Mouse (Mus musculus) spleen, adult 2 months (tissue): ENCODE measurements at regions not wholly inside any gene's neighbourhood (a gene's known extent, or its start where the extent isn't known, plus 50 kb on each side); places are given as distances from the start of the nearest gene placed in this dataset.
A peak's percentile ranks its signal among the peaks of the same experiment; 100 is the strongest.

Source experiments
- DNase-seq, 2 experiments: peaks; one replicate each; pipeline versions ENCODE4 v3.0.0 to v3.0.0-alpha.2; 2012 to 2021; ENCODE audit warnings: low spot score in 2 of 2, low read depth in 1 of 2
- H3K27ac ChIP-seq: fragments of 200-500 bp; 2 replicates; pipeline ENCODE4 v1.5.1; 2012; ENCODE audit warnings: low read length, inconsistent platforms; ENCODE audit not compliant: insufficient read depth
- H3K27me3 ChIP-seq: fragments of 200-500 bp; 2 replicates; pipeline ENCODE4 v1.6.1; 2012; ENCODE audit warnings: mild to moderate bottlenecking, moderate library complexity, low read length, inconsistent platforms; ENCODE audit not compliant: control insufficient read depth, insufficient read depth
- H3K36me3 ChIP-seq: fragments of 200-500 bp; 2 replicates; pipeline ENCODE4 v1.6.1; 2012; ENCODE audit warnings: mild to moderate bottlenecking, low read length, inconsistent platforms; ENCODE audit not compliant: control insufficient read depth, insufficient read depth
- H3K4me1 ChIP-seq: fragments of 200-500 bp; 2 replicates; pipeline ENCODE4 v1.6.1; 2011; ENCODE audit warnings: inconsistent platforms; ENCODE audit not compliant: control insufficient read depth, insufficient read depth, insufficient read length
- H3K4me3 ChIP-seq: fragments of 200-500 bp; 2 replicates; pipeline ENCODE4 v1.5.1; 2011; ENCODE audit warnings: mild to moderate bottlenecking, inconsistent platforms; ENCODE audit not compliant: insufficient read depth, insufficient read length; ENCODE audit errors: extremely low read depth
- CTCF ChIP-seq: fragments of 200-500 bp; IDR thresholded peaks from 2 replicates; pipeline ENCODE4 v1.5.1; 2011; ENCODE audit warnings: mild to moderate bottlenecking, inconsistent platforms; ENCODE audit not compliant: insufficient read depth, insufficient read length, insufficient replicate concordance; ENCODE audit errors: extremely low read depth
- POLR2A ChIP-seq: fragments of 200-500 bp; IDR thresholded peaks from 2 replicates; pipeline ENCODE4 v1.6.1; 2011; ENCODE audit warnings: low read depth, low read length, inconsistent platforms
- WGBS: fragments of 180-500 bp; shearing (Covaris S2); methylation state at CpG from one replicate; pipeline ENCODE4 v1.1.7; 2018; 5-methylcytosine and 5-hydroxymethylcytosine counted together

DNA sequence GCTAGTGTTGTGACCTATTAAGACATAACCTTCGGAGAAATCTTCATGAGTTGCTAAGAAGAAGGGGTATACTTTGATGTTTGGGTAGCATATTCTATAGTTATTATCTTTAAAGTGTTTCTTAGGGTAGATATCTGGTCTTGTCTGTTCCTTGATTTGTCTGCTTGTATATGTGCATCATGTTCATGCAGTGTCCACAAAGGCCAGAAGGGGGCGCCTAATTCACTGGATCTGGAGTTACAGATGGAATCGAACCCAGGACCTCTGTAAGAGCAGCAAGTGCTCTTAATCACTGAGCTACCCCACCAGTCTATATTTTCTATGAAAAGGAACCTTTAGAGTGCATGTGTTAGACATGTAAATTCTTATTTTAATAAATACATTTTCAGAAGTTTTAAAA, 571.1 kb downstream of the Efna5 start:
- DNase-seq, result peak in 1 of 2 experiments; percentile 4
- 67% methylated on average over 3 of the region's 3 CpGs for WGBS
- Histone ChIP-seq H3K27me3 (no peaks in the 10 kb centered on the region), H3K4me3 (no peak overlapping the region), H3K4me1 (no peaks in the 10 kb centered on the region), H3K27ac (no peak overlapping the region), H3K36me3 (no peaks in the 10 kb centered on the region)
- TF ChIP-seq POLR2A (no peak), CTCF (no peak)

- Histone ChIP-seq H3K4me1 (no peaks in the 10 kb centered on the region), H3K36me3 (no peaks in the 10 kb centered on the region), H3K27me3 (no peaks in the 10 kb centered on the region), H3K27ac (no peak overlapping the region), H3K4me3 (no peak overlapping the region)
- DNase-seq, result no peak
- 80% methylated on average over 2 of the region's 2 CpGs for WGBS
- TF ChIP-seq POLR2A (no peak), CTCF (no peak)
These were observed 574.0 kb downstream of the Efna5 start for GRCm38 (mm10) chr17:62307111-62307510.

- Histone ChIP-seq H3K36me3 (no peaks in the 10 kb centered on the region), H3K4me3 (no peak overlapping the region), H3K27ac (no peak overlapping the region), H3K27me3 (no peaks in the 10 kb centered on the region), H3K4me1 (no peaks in the 10 kb centered on the region)
- DNase-seq, result no peak
- TF ChIP-seq CTCF, result no peak
- TF ChIP-seq POLR2A, result no peak
- WGBS, result 83% methylated on average over 1 of the region's 1 CpGs
These were observed 574.6 kb downstream of the Efna5 start for GRCm38 (mm10) chr17:62306524-62306923.

- no peak for DNase-seq
- TF ChIP-seq CTCF (no peak), POLR2A (no peak)
- H3K27me3 ChIP-seq, result no peaks in the 10 kb centered on the region
- no peak overlapping the region for H3K4me3 ChIP-seq
- no peaks in the 10 kb centered on the region for H3K36me3 ChIP-seq
- H3K27ac ChIP-seq, result no peak overlapping the region
- WGBS, result 10% methylated on average over 3 of the region's 3 CpGs
- no peaks in the 10 kb centered on the region for H3K4me1 ChIP-seq
These were observed 576.0 kb downstream of the Efna5 start for GRCm38 (mm10) chr17:62305140-62305539.

DNA sequence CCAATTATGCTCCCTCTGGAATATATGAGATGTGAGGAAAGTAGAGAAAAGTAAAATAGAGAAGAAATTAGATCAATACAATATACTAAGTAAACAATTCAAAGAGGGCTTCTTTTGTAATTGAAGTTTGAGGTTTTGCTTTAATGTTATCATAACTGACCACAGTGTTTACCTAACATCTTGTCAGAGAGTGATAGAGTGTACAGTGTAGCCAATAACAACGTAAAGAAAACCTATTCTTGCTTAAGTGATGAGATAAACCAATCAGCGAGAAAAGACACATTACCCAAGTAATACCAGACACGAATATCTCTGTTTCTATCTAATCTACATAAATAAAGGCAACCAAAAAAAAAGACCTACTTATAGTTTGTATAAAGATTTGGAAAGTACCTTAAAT, 577.0 kb downstream of the Efna5 start:
- H3K4me1 ChIP-seq, result no peaks in the 10 kb centered on the region
- TF ChIP-seq POLR2A, result no peak
- TF ChIP-seq CTCF, result no peak
- DNase-seq, result no peak
- H3K27ac ChIP-seq, result no peak overlapping the region
- no peaks in the 10 kb centered on the region for H3K27me3 ChIP-seq
- 90% methylated on average over 3 of the region's 3 CpGs for WGBS
- no peaks in the 10 kb centered on the region for H3K36me3 ChIP-seq
- no peak overlapping the region for H3K4me3 ChIP-seq

DNA sequence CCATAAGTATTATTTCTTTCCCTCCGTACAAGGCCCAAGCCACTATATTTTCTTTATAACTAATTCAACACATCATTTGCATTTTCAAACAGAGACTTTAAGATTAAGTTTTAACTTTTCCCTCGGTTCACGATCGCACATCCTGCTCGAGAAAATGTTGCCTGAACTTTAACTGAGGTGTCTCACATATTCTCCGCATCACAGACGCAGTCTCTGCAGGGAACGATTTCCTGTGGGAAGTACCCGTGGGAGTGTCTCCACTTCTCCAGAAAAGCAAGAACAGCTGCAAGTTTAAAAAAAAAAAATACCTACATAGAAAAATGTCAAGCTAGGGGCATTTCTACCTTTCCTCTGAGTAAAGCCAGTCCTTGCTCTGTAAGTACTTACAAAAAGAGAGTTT, 581.2 kb downstream of the Efna5 start:
- no peak for DNase-seq
- Histone ChIP-seq H3K27me3 (no peaks in the 10 kb centered on the region), H3K4me3 (no peak overlapping the region), H3K4me1 (no peaks in the 10 kb centered on the region), H3K36me3 (no peaks in the 10 kb centered on the region), H3K27ac (no peak overlapping the region)
- TF ChIP-seq POLR2A (no peak), CTCF (no peak)
- WGBS, result 79% methylated on average over 9 of the region's 9 CpGs

GRCm38 (mm10) chr17:62297393-62298060, 583.6 kb downstream of the Efna5 start:
- 84% methylated on average over 7 of the region's 7 CpGs for WGBS
- no peak overlapping the region for H3K27ac ChIP-seq
- H3K36me3 ChIP-seq, result no peaks in the 10 kb centered on the region
- no peaks in the 10 kb centered on the region for H3K4me1 ChIP-seq
- H3K27me3 ChIP-seq, result no peaks in the 10 kb centered on the region
- no peak for DNase-seq
- no peak overlapping the region for H3K4me3 ChIP-seq
- TF ChIP-seq POLR2A (no peak), CTCF (no peak)
